Mouse (Mus musculus): ENCODE data around the gene Pxylp1.

DNA sequence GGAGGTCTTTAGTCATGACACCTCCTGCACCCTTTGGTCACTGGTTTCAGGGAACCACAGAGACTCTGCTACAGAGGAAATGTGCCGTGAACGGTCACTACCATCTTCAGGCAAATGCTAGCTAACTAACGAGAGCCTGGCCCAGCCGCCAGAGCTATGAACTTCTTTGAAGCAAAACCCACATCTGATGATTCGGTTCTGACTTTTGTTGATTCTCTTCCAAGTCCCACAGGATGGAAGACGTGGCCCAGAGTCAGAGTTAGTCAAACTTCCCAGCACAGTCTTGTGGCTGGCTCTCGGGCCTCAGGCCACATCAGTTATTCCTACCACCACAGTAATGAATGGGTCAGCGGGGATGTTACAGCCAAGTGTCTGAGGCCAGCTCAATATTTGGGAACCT lies 46.1 kb downstream of the Pxylp1 start:
- TF ChIP-seq POLR2A (IDR thresholded peaks at IDR 0.05; ENCODE audit: low read depth, low read length): no peak
- TF ChIP-seq CTCF (conservative IDR thresholded peaks at IDR 0.05 in 1 of 2, IDR thresholded peaks at IDR 0.05 in 1 of 2; ENCODE audit: low read depth in 2 of 2, low read length in 2 of 2): no peak
- no peak for TF ChIP-seq TCF12 (IDR thresholded peaks at IDR 0.05; ENCODE audit: low read depth, low read length)
- TF ChIP-seq GABPA (IDR thresholded peaks at IDR 0.05; ENCODE audit: insufficient replicate concordance, low read depth, low read length): no peak
- TF ChIP-seq KAT2A (IDR thresholded peaks at IDR 0.05; ENCODE audit: insufficient replicate concordance, low read length): no peak
- TF ChIP-seq RCOR1 (conservative IDR thresholded peaks at IDR 0.05; ENCODE audit: low read depth, low read length): no peak
- TF ChIP-seq USF1 (IDR thresholded peaks at IDR 0.05; ENCODE audit: low read depth, low read length): no peak
